Mouse (Mus musculus) adrenal gland, adult 18-20 months (tissue): ENCODE data around the gene Mre11a. TPM values are rescaled to one million over a fixed set of nuclear protein-coding genes. Genes with fewer than 3 reads are reported as not detected.
"Not testable (repeated sequence)": the region's sequence is repeated elsewhere in the genome, so short reads cannot be mapped to it uniquely, and the experiment has no call there.

ENCODE experiments used
- DNase-seq, 2 experiments: peaks; one replicate each; pipeline ENCODE4 v3.0.0; 2021 to 2022; ENCODE audit warnings: low spot score in 2 of 2
- total RNA-seq, 2 experiments: library from RNA; stranded (reverse); gene quantifications; 1 replicate in 1 of 2; 2 replicates in 1 of 2; pipeline ENCODE4 v1.2.3; 2021

Gene Mre11a
- total RNA-seq, 2 experiments from 2014 or later, result 17.2 TPM

DNA sequence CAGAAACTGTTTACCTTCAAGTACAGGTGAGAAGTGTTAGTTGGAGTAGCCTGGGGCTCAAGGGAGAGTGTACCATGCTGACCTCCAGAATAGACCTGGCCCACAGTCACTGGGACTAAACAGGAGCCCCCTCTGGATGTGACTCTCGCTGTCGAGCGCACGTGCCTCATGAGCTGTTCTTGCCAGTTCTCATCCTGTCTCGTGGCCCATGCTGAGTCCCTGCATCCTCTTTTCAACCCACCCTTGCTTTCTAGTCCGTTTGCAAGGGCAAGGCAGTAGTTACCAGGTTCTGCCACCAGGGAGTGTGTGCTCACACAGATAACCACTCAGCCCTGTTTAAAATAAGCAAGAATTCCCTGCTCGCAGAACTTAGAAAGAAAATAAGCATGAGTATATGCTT lies 82.5 kb downstream of the Mre11a start:
- DNase-seq, result peak; percentile 28 to 48

GRCm38 (mm10) chr9:14868326-14868725 lies 83.9 kb downstream of the Mre11a start:
- DNase-seq, result no peak

DNA sequence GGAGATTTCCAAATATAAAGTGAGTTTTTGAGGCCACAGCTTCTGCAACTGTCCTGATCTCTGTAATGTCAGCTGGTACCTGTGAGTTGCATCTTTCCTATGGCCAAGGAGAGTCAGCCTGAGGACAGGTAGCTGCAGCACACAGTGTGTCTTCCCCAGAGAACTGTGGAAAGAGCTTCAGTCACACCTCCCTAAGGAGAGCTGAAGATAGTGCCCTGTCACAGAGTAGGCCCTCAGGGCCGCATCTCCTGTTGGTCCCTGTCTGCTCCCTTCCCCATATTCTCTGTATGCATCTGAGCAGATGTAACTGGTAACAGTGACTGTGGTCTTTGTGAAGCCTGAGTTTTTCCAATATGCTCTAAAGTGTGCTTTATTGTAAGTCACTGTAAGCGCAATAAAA lies 85.9 kb downstream of the Mre11a start:
- no peak for DNase-seq

DNA sequence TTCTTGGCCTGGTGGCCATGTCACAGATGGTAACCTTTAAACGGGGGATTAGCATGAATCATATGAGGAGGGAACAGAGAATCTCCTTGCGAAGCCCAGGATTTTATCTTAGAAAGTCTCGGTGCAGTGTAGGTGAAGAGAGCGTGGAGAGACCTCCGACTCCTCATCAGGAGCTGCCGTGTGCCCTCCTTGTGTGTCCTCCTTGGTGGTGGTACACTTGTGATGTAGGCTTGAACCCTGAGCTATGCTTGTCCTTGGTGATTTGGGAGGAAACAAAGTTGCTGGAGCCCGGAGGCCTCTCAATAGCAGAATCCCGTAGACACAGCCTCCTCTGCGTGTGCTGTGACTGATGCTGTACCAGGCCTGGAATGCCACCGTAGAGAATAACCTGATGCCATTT lies 86.3 kb downstream of the Mre11a start:
- DNase-seq, result no peak

GRCm38 (mm10) chr9:14871536-14871935 lies 87.1 kb downstream of the Mre11a start:
- peak in 1 of 2 experiments; percentile 15 for DNase-seq

- no peak for DNase-seq
These were observed 87.9 kb downstream of the Mre11a start for GRCm38 (mm10) chr9:14872181-14872930.

GRCm38 (mm10) chr9:14875743-14876507 lies 91.5 kb downstream of the Mre11a start:
- DNase-seq, result no peak

GRCm38 (mm10) chr9:14876566-14876965 lies 92.1 kb downstream of the Mre11a start:
- DNase-seq, result not testable (repeated sequence)

GRCm38 (mm10) chr9:14884641-14885040 lies 100.2 kb downstream of the Mre11a start:
- DNase-seq, result no peak

DNA sequence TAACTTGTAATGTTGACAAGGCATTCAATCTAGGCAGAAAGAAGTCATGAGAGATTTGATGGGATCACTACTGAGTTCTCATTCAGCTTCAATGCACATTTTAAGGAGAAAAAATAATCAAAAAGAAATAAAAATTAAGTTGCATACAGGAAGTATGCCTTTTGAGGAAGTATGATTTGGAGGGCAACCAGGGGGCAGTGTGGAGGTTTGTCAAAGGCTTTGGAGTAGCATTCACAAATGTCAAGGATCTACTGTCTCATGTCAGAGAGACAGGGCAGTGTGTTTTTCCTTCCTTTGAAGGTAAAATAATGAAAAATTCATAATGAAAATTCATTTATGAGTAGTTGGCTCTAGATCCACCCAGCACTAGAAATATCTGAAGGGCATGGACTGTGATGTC lies 100.7 kb downstream of the Mre11a start:
- no peak for DNase-seq

GRCm38 (mm10) chr9:14885954-14886353 lies 101.5 kb downstream of the Mre11a start:
- DNase-seq, result no peak

Other genes starting within 250 kb of the Mre11a start
- gene Amotl1, start 139.6 kb upstream of the Mre11a start, total RNA-seq, result 10 to 100 TPM; 30.3 to 45.1 TPM
- gene Piwil4, start 43.9 kb upstream of the Mre11a start, total RNA-seq, result under 1 TPM in 1 of 2 experiments, not detected in 1; 0.19 TPM
- under 1 TPM; 0.53 to 0.77 TPM for gene Fut4, start 32.3 kb upstream of the Mre11a start, total RNA-seq
- not detected for gene 1700012B09Rik, start 13.6 kb upstream of the Mre11a start, total RNA-seq
- gene Ankrd49, start 202 bp downstream of the Mre11a start, total RNA-seq, result 10 to 100 TPM; 10.6 to 13.8 TPM
- not detected for gene Gpr83, start 75.6 kb downstream of the Mre11a start, total RNA-seq
- not detected for gene Izumo1r, start 119.3 kb downstream of the Mre11a start, total RNA-seq